Mouse (Mus musculus) forebrain, embryonic 15.5 days (tissue): ENCODE measurements at regions not wholly inside any gene's neighbourhood (a gene's known extent, or its start where the extent isn't known, plus 50 kb on each side); places are given as distances from the start of the nearest gene placed in this dataset.
A peak's percentile ranks its signal among the peaks of the same experiment; 100 is the strongest.

Source experiments
- ATAC-seq: fragments of 200-750 bp; cut with Nextera tagmentation; replicated peaks from 2 replicates; pipeline ENCODE4 v1.8.0; 2017; ENCODE audit warnings: mild to moderate bottlenecking, moderate TSS enrichment, moderate library complexity
- H3K27ac ChIP-seq: fragments of 300-500 bp; sonication (generic); replicated peaks from 2 replicates; pipeline ENCODE4 v1.5.1; 2015; ENCODE audit warnings: mild to moderate bottlenecking, inconsistent platforms
- H3K27me3 ChIP-seq: fragments of 300-500 bp; sonication (generic); 2 replicates; pipeline ENCODE4 v1.6.1; 2015; ENCODE audit warnings: inconsistent platforms
- H3K36me3 ChIP-seq: fragments of 300-500 bp; sonication (generic); 2 replicates; pipeline ENCODE4 v1.6.1; 2015; ENCODE audit warnings: mild to moderate bottlenecking, inconsistent platforms
- H3K4me1 ChIP-seq: fragments of 300-500 bp; sonication (generic); 2 replicates; pipeline ENCODE4 v1.6.1; 2015; ENCODE audit warnings: inconsistent platforms
- H3K4me2 ChIP-seq: fragments of 300-500 bp; sonication (generic); replicated peaks from 2 replicates; pipeline ENCODE4 v1.6.1; 2015; ENCODE audit warnings: mild to moderate bottlenecking, inconsistent platforms
- H3K4me3 ChIP-seq: fragments of 300-500 bp; sonication (generic); 2 replicates; pipeline ENCODE4 v1.5.1; 2015; ENCODE audit warnings: mild to moderate bottlenecking, inconsistent platforms
- H3K9ac ChIP-seq: fragments of 300-500 bp; sonication (generic); replicated peaks from 2 replicates; pipeline ENCODE4 v1.6.1; 2015; ENCODE audit warnings: mild to moderate bottlenecking, inconsistent platforms
- H3K9me3 ChIP-seq: fragments of 300-500 bp; sonication (generic); 2 replicates; pipeline ENCODE4 v1.6.1; 2016; ENCODE audit warnings: inconsistent platforms
- WGBS: fragments of 180-500 bp; shearing (Covaris S2); methylation state at CpG from one replicate; pipeline ENCODE4 v1.1.7; 2015; ENCODE audit warnings: mixed read lengths; 5-methylcytosine and 5-hydroxymethylcytosine counted together

DNA sequence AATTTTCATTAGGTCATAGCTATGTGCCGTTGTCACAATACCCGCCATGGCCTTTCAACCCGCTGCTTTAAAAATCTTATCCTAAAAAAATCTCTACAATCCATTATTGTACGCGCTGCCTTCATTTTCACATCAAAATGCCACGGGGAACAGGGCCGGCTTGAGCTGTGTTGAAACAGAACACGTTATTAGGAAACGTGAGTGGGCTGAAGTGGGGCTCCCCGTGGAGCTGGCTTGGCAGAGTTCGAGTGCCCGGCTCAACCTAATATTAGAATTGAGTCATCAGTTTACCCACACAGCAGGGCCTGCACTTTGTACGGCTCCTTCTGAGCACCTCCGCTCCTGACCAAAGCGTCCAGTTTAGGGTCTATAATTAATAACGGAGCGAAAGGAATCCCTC, 163.5 kb downstream of the Twistnb start:
- no peak overlapping the region for H3K27ac ChIP-seq
- ATAC-seq: 0 out of 2 replicates have a peak, but pooled peaks have one; percentile 35
- H3K36me3 ChIP-seq: no peaks in the 10 kb centered on the region
- H3K27me3 ChIP-seq: no peaks in the 10 kb centered on the region
- H3K4me3 ChIP-seq: peak overlapping the region; percentile 1; the same call in 1 of the 2 replicates
- H3K4me2 ChIP-seq: peak overlapping the region; percentile 24
- 48% methylated on average over 17 of the region's 17 CpGs for WGBS
- peaks cover 12% of the 10 kb centered on the region; the same call in 1 of the 2 replicates for H3K4me1 ChIP-seq
- H3K9me3 ChIP-seq: no peaks in the 10 kb centered on the region
- H3K9ac ChIP-seq: no peak overlapping the region

DNA sequence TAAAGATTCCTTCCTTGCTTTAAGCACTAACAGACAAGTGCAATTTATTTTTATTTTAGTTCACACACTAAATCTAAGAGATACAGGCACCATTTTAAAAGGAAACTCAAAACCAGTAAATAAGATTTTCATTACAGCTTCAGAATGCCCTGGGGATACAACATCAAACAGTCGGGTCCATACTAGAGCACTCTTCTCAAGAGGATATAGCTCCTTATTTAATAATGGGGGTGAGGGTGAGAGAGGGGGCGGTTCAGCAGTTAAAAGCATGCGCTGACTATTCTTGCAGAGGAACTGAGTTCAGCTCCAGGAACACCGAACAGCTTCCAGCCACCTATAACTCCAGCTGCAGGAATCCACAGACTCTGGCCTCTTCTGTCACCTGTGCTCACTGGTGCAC, 164.2 kb downstream of the Twistnb start:
- Histone ChIP-seq H3K27ac (no peak overlapping the region), H3K4me1 (peaks cover 12% of the 10 kb centered on the region; the same call in 1 of the 2 replicates), H3K9ac (no peak overlapping the region), H3K36me3 (no peaks in the 10 kb centered on the region), H3K4me2 (no peak overlapping the region), H3K4me3 (no peak overlapping the region), H3K9me3 (no peaks in the 10 kb centered on the region), H3K27me3 (no peaks in the 10 kb centered on the region)
- WGBS: 74% methylated on average over 4 of the region's 4 CpGs
- ATAC-seq: no peak

DNA sequence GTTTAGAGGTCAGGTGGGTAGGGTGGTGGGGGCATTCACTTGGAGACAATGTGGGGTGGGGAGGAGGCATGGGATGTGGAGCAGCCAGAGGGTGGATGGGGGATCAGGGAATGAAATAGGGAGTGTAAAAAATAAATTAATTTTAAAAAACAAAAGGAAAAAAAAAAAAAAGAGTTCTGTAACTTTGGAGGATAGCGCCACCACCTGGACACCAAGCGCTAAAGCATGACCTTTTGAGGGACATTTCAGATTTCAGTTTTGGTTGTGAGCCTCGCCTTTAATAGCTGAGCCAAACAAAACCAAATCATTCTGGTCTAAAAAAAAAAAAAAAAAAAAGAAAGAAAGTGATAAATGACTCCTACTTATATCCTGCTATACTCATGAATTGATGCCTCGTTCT, 176.0 kb downstream of the Twistnb start:
- H3K4me3 ChIP-seq: no peak overlapping the region
- H3K9ac ChIP-seq: no peak overlapping the region
- H3K4me2 ChIP-seq: no peak overlapping the region
- H3K27me3 ChIP-seq: no peaks in the 10 kb centered on the region
- H3K9me3 ChIP-seq: no peaks in the 10 kb centered on the region
- WGBS: 69% methylated on average over 4 of the region's 4 CpGs
- H3K27ac ChIP-seq: no peak overlapping the region
- no peaks in the 10 kb centered on the region for H3K36me3 ChIP-seq
- ATAC-seq: no peak
- H3K4me1 ChIP-seq: no peaks in the 10 kb centered on the region

DNA sequence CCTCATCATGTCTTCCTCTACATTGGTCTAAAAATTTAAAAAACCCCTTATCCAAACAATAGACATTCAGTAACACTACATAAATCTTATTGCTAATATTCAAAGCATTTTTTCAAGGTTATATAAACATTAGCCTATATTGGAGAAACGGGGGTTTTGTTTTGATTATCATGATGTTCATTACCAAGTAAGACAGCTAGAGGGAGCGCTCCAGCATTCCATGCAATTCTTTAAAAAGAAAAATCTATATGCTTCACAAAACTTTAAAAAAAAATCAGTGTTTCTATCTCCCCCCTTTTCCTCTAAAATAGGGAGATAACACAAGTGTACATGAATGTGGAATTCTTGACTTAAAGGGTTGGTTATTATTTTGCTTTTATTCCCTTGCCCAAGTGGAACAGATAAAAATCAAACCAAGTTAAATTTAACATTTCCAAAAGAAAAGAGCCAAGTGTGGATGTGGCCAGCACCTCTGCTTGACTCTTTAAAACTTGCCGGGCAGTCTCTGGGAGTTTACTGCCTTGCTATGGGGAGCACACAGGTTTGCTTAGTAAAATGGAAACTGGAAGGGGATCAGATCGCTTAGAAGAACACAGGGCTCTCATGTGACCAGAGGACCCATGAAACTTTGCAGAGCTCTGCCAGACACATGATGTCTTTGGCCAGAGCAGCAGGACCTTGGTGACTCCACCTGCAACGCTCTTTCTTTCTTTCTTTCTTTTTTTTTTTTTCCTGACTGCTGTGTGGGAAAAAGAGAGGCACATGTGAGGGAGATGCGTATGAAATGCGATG, 178.6 kb downstream of the Twistnb start:
- Histone ChIP-seq H3K9me3 (no peaks in the 10 kb centered on the region), H3K27me3 (no peaks in the 10 kb centered on the region), H3K36me3 (no peaks in the 10 kb centered on the region), H3K4me3 (no peak overlapping the region), H3K4me2 (no peak overlapping the region), H3K27ac (no peak overlapping the region), H3K9ac (no peak overlapping the region), H3K4me1 (no peaks in the 10 kb centered on the region)
- no peak for ATAC-seq
- 71% methylated on average over 7 of the region's 7 CpGs for WGBS

DNA sequence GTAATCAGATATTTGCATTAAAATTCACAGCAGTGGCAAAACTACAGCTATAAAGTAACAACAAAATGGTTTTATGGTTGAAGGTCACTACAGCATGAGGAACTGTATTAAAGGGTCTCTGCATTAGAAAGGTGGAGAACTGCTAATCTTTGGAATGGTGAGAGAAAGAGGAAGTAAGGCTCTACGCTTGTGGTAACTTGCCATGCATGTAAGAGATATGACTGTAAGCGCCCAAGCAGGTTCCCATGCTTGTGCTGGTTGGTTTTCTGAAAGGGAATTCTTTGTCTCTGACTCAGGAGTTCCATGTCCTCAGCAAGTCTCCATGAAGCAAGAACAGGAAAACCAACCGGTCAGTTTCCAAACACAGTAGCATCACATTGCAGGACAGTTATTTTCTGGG, 182.9 kb downstream of the Twistnb start:
- H3K4me1 ChIP-seq: no peaks in the 10 kb centered on the region
- no peak for ATAC-seq

DNA sequence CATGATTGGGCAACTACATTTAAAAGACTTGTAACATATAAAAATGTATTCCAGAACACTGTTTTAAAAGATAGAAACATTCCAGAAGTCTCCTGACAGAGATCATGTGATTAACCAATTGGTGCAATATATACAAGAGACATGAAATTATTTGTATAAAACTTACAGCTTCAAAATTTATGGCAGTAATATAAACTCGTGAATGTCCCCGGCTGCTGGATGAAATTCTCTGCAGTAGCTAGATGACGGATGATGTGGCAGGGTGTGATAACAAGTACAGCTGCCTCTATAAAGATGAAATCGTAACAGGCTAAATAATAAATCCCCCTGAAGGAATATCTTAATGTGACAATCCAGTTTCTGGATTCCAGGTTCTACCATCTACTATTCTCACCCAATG, 191.0 kb downstream of the Twistnb start:
- 89% methylated on average over 4 of the region's 4 CpGs for WGBS
- no peak overlapping the region for H3K4me2 ChIP-seq
- no peaks in the 10 kb centered on the region for H3K36me3 ChIP-seq
- no peaks in the 10 kb centered on the region for H3K27me3 ChIP-seq
- H3K9ac ChIP-seq: no peak overlapping the region
- no peak overlapping the region for H3K27ac ChIP-seq
- H3K4me3 ChIP-seq: no peak overlapping the region
- ATAC-seq: no peak
- no peaks in the 10 kb centered on the region for H3K9me3 ChIP-seq
- no peaks in the 10 kb centered on the region for H3K4me1 ChIP-seq

More for the DNA sequence above, 182.9 kb downstream of the Twistnb start:
- Histone ChIP-seq H3K36me3 (no peaks in the 10 kb centered on the region), H3K9ac (no peak overlapping the region), H3K27me3 (no peaks in the 10 kb centered on the region), H3K9me3 (no peaks in the 10 kb centered on the region), H3K27ac (no peak overlapping the region), H3K4me3 (no peak overlapping the region), H3K4me2 (no peak overlapping the region)
- WGBS: 79% methylated on average over 3 of the region's 3 CpGs

DNA sequence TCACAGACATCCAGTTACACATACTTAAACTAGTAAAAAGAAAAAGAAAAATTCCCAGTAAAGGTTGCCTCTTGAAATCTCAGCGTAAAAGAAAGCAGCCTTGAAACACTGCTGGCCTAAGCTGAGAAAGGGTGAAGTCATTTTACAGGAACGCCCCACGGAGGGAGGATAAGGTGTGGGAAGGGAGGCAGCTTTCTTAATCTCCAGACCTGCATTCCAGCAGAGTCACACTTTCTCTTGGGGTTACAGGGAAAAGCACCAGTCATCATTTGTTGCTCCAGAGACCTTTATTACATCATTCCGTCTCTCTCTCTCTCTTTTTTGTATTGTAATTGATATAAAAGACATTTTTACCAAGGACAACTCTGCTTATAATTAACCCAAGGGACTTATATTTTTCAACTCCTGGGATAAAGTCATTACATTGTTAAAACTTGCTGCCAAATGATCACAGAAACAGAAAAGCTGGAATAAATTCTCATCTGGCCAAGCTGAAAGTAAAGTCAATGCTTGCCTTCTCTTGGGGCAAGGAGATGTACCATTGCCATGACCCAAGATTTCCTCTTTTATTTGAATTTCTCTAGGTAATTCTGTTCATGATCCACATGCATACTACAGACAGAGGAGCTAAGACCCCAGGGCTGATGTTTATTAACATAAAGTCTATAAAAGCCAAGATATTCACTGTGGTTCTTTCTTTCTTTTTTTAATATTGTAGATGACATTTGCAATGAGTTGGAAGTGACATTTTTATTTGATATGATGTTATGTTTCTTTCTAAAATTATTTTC, 196.9 kb downstream of the Twistnb start:
- WGBS: 77% methylated on average over 4 of the region's 4 CpGs
- H3K36me3 ChIP-seq: no peaks in the 10 kb centered on the region
- ATAC-seq: no peak
- no peaks in the 10 kb centered on the region for H3K4me1 ChIP-seq
- no peak overlapping the region for H3K4me3 ChIP-seq
- H3K9ac ChIP-seq: no peak overlapping the region
- no peaks in the 10 kb centered on the region for H3K9me3 ChIP-seq
- no peak overlapping the region for H3K27ac ChIP-seq
- no peaks in the 10 kb centered on the region for H3K27me3 ChIP-seq
- no peak overlapping the region for H3K4me2 ChIP-seq

DNA sequence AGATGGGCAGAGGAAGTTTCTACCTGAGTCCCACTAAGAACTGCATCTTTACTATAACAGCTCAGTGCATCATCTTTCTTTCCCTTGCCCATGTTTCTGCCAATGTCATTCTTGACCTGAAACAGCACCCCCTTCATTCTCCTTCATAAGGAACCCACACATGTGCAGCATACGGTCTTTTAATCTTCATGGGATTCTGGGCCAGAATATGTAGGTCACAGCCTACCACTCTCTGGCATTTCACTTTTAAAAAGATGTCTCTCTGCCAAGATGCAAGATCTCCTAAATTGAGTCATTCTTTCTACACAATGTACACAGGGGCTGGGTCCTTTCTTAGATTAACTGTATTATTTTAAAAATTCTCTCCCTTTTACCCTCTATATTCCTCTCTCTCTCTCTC, 223.2 kb downstream of the Twistnb start:
- Histone ChIP-seq H3K4me3 (no peak overlapping the region), H3K27me3 (no peaks in the 10 kb centered on the region), H3K9ac (no peak overlapping the region), H3K4me2 (no peak overlapping the region), H3K36me3 (no peaks in the 10 kb centered on the region), H3K9me3 (no peaks in the 10 kb centered on the region), H3K4me1 (no peaks in the 10 kb centered on the region), H3K27ac (no peak overlapping the region)
- WGBS: 96% methylated on average over 1 of the region's 1 CpGs
- no peak for ATAC-seq

DNA sequence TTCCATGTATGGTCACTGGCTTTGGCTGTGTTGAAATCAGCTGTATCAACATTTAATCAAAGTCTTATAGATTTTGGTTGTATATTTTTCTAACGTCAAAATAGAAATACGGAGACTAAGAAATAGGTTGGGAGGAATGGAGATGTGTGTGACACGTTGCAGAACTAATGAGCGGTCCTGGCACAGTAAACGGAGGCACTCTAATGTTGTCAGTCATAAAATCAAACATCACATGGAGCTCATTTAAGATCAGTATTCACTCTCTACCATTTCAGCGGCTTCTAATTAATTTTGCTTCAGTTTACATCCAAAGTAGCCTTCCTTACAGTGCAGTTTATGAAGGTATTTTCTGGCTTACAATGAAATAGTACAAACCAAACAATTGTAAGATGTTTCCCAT, 246.1 kb downstream of the Twistnb start:
- H3K4me3 ChIP-seq: no peak overlapping the region
- H3K4me2 ChIP-seq: no peak overlapping the region
- no peaks in the 10 kb centered on the region for H3K36me3 ChIP-seq
- no peak overlapping the region for H3K27ac ChIP-seq
- H3K9me3 ChIP-seq: no peaks in the 10 kb centered on the region
- no peaks in the 10 kb centered on the region for H3K27me3 ChIP-seq
- WGBS: 52% methylated on average over 6 of the region's 6 CpGs
- H3K9ac ChIP-seq: no peak overlapping the region
- ATAC-seq: 0 out of 2 replicates have a peak, but pooled peaks have one; percentile 48
- H3K4me1 ChIP-seq: no peaks in the 10 kb centered on the region

DNA sequence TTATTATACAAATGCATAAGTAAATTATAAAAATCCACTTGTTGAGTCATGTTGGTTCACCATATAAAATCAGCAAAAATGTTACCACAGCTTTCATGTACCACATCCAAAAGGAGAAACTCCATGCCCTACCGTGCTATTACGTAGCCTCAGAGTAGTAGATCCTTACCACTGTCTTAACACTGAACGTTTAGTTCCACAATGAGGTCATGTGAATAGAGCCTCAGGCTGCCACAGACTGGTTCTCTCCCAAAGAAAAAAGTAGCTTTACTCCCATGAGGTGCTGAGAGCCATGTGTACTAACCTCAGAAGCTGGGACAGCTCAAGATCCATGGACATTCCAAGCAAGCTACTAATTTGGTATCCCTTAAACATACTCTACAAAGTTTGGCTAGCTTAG, 235.4 kb upstream of the Ferd3l start:
- H3K9ac ChIP-seq: no peak overlapping the region
- WGBS: 87% methylated on average over 3 of the region's 3 CpGs
- H3K4me2 ChIP-seq: no peak overlapping the region
- no peak overlapping the region for H3K4me3 ChIP-seq
- H3K4me1 ChIP-seq: no peaks in the 10 kb centered on the region
- H3K9me3 ChIP-seq: no peaks in the 10 kb centered on the region
- H3K36me3 ChIP-seq: no peaks in the 10 kb centered on the region
- no peak overlapping the region for H3K27ac ChIP-seq
- ATAC-seq: no peak
- H3K27me3 ChIP-seq: no peaks in the 10 kb centered on the region

DNA sequence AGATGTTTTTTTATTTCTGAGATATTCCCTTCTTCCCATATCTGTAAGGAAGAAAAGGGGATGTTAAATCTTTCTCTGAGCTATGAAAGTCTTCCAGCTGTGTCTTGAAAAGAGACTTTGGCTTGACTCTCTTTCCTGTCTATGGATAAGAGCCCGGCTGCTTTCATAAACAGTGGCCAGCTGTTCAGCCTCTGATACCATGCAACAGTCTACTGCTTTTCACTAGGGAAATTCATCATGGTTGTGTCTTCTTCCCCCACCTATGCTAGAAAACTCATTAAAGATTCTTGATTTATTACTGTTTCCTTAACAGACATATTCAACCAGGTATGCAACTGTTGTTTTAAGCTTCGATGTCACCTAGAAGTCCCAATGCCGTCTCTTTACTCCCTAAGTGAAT, 213.8 kb upstream of the Ferd3l start:
- no peak for ATAC-seq
- Histone ChIP-seq H3K36me3 (no peaks in the 10 kb centered on the region), H3K4me3 (no peak overlapping the region)

DNA sequence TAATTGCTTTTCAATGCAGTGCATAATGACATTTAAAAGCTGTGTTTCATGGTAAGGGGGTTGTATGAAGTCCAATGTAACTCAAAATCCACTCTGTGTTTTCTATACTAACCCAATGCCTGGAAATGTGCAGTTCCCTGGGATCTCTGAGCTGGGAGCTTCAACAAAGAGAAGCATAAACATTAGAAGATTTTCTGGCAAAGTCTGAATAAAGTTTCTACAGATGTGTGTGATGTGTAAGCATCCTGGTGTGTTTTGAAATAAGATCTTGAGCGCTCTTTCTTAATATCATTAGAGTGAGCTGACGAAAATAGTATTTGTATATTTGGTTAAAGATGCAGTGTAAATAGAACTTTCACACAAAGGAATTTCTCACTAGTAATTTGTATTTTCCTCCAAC, 212.2 kb upstream of the Ferd3l start:
- Histone ChIP-seq H3K36me3 (no peaks in the 10 kb centered on the region), H3K27me3 (no peaks in the 10 kb centered on the region), H3K4me3 (no peak overlapping the region), H3K9ac (no peak overlapping the region), H3K4me2 (no peak overlapping the region), H3K9me3 (no peaks in the 10 kb centered on the region), H3K27ac (no peak overlapping the region), H3K4me1 (peaks cover 13% of the 10 kb centered on the region)
- no peak for ATAC-seq
- WGBS: 84% methylated on average over 2 of the region's 2 CpGs

More for the DNA sequence above, 213.8 kb upstream of the Ferd3l start:
- Histone ChIP-seq H3K27ac (no peak overlapping the region), H3K9ac (no peak overlapping the region), H3K4me2 (no peak overlapping the region), H3K27me3 (no peaks in the 10 kb centered on the region), H3K9me3 (no peaks in the 10 kb centered on the region), H3K4me1 (peaks cover 13% of the 10 kb centered on the region)
- WGBS: 89% methylated on average over 3 of the region's 3 CpGs
